Mouse (Mus musculus): ENCODE data around the gene Rhcg. TPM values are rescaled to one million over a fixed set of nuclear protein-coding genes. Genes with fewer than 3 reads are reported as not detected.

Gene Rhcg
- polyA plus RNA-seq, 1 experiment, result not detected

- Histone ChIP-seq H3K36me3 (ENCODE audit: control insufficient read depth, insufficient read depth) (no peaks in the 10 kb centered on the region), H3K4me3 (no peak overlapping the region), H3K79me2 (ENCODE audit: control insufficient read depth, insufficient read depth) (no peaks in the 10 kb centered on the region), H3ac (ENCODE audit: control insufficient read depth, insufficient read length) (no peak overlapping the region), H3K27me3 (ENCODE audit: control insufficient read depth, insufficient read depth, insufficient read length) (peaks cover 13% of the 10 kb centered on the region), H3K4me2 (ENCODE audit: low read depth) (no peak overlapping the region)
- TF ChIP-seq TCF12 (IDR thresholded peaks at IDR 0.05; ENCODE audit: insufficient read depth, poor library complexity, severe bottlenecking), result no peak
- no peak for TF ChIP-seq USF1 (IDR thresholded peaks at IDR 0.05; ENCODE audit: low read depth)
- no peak for TF ChIP-seq MAX (IDR thresholded peaks at IDR 0.05; ENCODE audit: low read depth)
- no peak for TF ChIP-seq TCF3 (IDR thresholded peaks at IDR 0.05; ENCODE audit: insufficient read length, low read depth)
- no peak for TF ChIP-seq REST (IDR thresholded peaks at IDR 0.05; ENCODE audit: insufficient read depth, insufficient read length)
- TF ChIP-seq SRF (IDR thresholded peaks at IDR 0.05; ENCODE audit: control insufficient read depth, insufficient read length, low read depth), result no peak
- no peak for TF ChIP-seq POLR2A (IDR thresholded peaks at IDR 0.05; ENCODE audit: insufficient read length, low read depth)
These were observed 5.6 kb upstream of the Rhcg start for GRCm38 (mm10) chr7:79623086-79623485.

DNA sequence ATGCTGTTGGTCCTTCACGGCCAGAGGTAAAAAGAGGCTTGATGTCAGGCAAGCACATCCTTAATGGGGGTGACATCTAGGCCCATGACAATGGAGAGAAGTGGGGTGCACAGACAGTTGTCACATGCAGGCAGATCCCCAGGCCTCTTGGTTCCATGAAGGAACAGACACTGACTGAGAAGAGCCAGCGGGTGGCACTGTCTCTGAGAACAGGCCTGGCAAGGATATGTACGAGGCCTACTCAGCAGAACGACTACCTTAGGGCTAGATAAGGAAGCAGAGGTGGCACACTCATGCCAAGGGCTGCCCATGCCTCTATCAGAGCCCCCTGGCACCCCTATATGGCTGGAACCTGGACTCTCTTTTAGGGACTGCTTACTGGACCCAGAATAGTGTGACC, 2.0 kb upstream of the Rhcg start:
- Histone ChIP-seq H3K79me2 (ENCODE audit: control insufficient read depth, insufficient read depth) (no peaks in the 10 kb centered on the region), H3K27me3 (ENCODE audit: control insufficient read depth, insufficient read depth, insufficient read length) (peaks cover 27% of the 10 kb centered on the region)
- TF ChIP-seq MYOG (IDR thresholded peaks at IDR 0.05; ENCODE audit: control insufficient read depth in 1 of 3, insufficient read depth in 1 of 3, insufficient read length in 2 of 3, low read depth in 2 of 3), result no peak
- TF ChIP-seq TCF12 (IDR thresholded peaks at IDR 0.05; ENCODE audit: insufficient read depth, poor library complexity, severe bottlenecking), result no peak
- TF ChIP-seq USF1 (IDR thresholded peaks at IDR 0.05; ENCODE audit: low read depth), result no peak
- TF ChIP-seq SRF (IDR thresholded peaks at IDR 0.05; ENCODE audit: control insufficient read depth, insufficient read length, low read depth), result no peak
- TF ChIP-seq TCF3 (IDR thresholded peaks at IDR 0.05; ENCODE audit: insufficient read length, low read depth), result no peak
- no peak for TF ChIP-seq CEBPB (IDR thresholded peaks at IDR 0.05; ENCODE audit: insufficient read depth, poor library complexity, severe bottlenecking)

GRCm38 (mm10) chr7:79615941-79616340, 1.5 kb downstream of the Rhcg start:
- no peak overlapping the region for H3K4me3 ChIP-seq
- TF ChIP-seq POLR2AphosphoS2 (IDR thresholded peaks at IDR 0.05; ENCODE audit: insufficient read length, low read depth) (no peak), USF1 (IDR thresholded peaks at IDR 0.05; ENCODE audit: low read depth) (no peak), TCF12 (IDR thresholded peaks at IDR 0.05; ENCODE audit: insufficient read depth, poor library complexity, severe bottlenecking) (no peak), POLR2A (IDR thresholded peaks at IDR 0.05; ENCODE audit: insufficient read length, low read depth) (no peak), SRF (IDR thresholded peaks at IDR 0.05; ENCODE audit: control insufficient read depth, insufficient read length, low read depth) (no peak), CEBPB (IDR thresholded peaks at IDR 0.05; ENCODE audit: insufficient read depth, poor library complexity, severe bottlenecking) (no peak), REST (IDR thresholded peaks at IDR 0.05; ENCODE audit: insufficient read depth, insufficient read length) (no peak), MYOD1 (IDR thresholded peaks at IDR 0.05; ENCODE audit: control insufficient read depth in 1 of 3, insufficient read length in 2 of 3, low read depth in 2 of 3) (no peak), MAX (IDR thresholded peaks at IDR 0.05; ENCODE audit: low read depth) (no peak), E2F4 (IDR thresholded peaks at IDR 0.05; ENCODE audit: insufficient read depth) (no peak), MYOG (IDR thresholded peaks at IDR 0.05; ENCODE audit: control insufficient read depth in 1 of 3, insufficient read depth in 1 of 3, insufficient read length in 2 of 3, low read depth in 2 of 3) (no peak), TCF3 (IDR thresholded peaks at IDR 0.05; ENCODE audit: insufficient read length, low read depth) (no peak)
- no peaks in the 10 kb centered on the region for H3K79me2 ChIP-seq (ENCODE audit: control insufficient read depth, insufficient read depth)
- no peaks in the 10 kb centered on the region for H3K36me3 ChIP-seq (ENCODE audit: control insufficient read depth, insufficient read depth)
- H3K27me3 ChIP-seq (ENCODE audit: control insufficient read depth, insufficient read depth, insufficient read length), result peaks cover 47% of the 10 kb centered on the region
- H3ac ChIP-seq (ENCODE audit: control insufficient read depth, insufficient read length), result no peak overlapping the region
- no peak overlapping the region for H3K4me2 ChIP-seq (ENCODE audit: low read depth)

More for the DNA sequence above, 2.0 kb upstream of the Rhcg start:
- H3K4me3 ChIP-seq, result no peak overlapping the region
- H3K36me3 ChIP-seq (ENCODE audit: control insufficient read depth, insufficient read depth), result no peaks in the 10 kb centered on the region
- no peak overlapping the region for H3ac ChIP-seq (ENCODE audit: control insufficient read depth, insufficient read length)
- H3K4me2 ChIP-seq (ENCODE audit: low read depth), result no peak overlapping the region

GRCm38 (mm10) chr7:79615008-79615407, 2.4 kb downstream of the Rhcg start:
- H3K4me2 ChIP-seq (ENCODE audit: low read depth), result no peak overlapping the region
- H3K27me3 ChIP-seq (ENCODE audit: control insufficient read depth, insufficient read depth, insufficient read length), result peaks cover 57% of the 10 kb centered on the region

DNA sequence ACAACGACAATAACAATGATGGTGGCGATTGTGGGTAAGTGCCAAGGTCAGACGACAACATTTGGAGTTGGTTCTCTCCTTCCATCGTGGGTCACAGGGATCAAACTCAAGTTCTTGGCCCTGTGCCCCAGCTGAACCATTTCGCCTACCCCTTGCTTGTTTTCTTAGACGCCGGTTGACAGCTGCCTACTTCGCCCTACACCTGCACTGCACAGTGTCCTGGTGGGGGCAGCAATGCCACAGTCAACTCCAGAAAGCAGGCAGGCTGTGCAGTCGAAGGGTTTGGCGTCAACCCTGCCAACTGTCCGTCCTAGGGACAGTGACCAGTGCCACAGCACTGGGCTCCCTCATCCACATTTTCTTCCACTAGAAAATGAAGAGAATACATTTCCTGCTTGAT, 4.1 kb downstream of the Rhcg start:
- TF ChIP-seq POLR2AphosphoS2 (IDR thresholded peaks at IDR 0.05; ENCODE audit: insufficient read length, low read depth) (no peak), MYOG (IDR thresholded peaks at IDR 0.05; ENCODE audit: control insufficient read depth in 1 of 3, insufficient read depth in 1 of 3, insufficient read length in 2 of 3, low read depth in 2 of 3) (no peak), REST (IDR thresholded peaks at IDR 0.05; ENCODE audit: insufficient read depth, insufficient read length) (no peak), SRF (IDR thresholded peaks at IDR 0.05; ENCODE audit: control insufficient read depth, insufficient read length, low read depth) (no peak), TCF12 (IDR thresholded peaks at IDR 0.05; ENCODE audit: insufficient read depth, poor library complexity, severe bottlenecking) (no peak), POLR2A (IDR thresholded peaks at IDR 0.05; ENCODE audit: insufficient read length, low read depth) (no peak), MAX (IDR thresholded peaks at IDR 0.05; ENCODE audit: low read depth) (no peak), TCF3 (IDR thresholded peaks at IDR 0.05; ENCODE audit: insufficient read length, low read depth) (no peak), USF1 (IDR thresholded peaks at IDR 0.05; ENCODE audit: low read depth) (no peak), E2F4 (IDR thresholded peaks at IDR 0.05; ENCODE audit: insufficient read depth) (no peak), CEBPB (IDR thresholded peaks at IDR 0.05; ENCODE audit: insufficient read depth, poor library complexity, severe bottlenecking) (no peak), MYOD1 (IDR thresholded peaks at IDR 0.05; ENCODE audit: control insufficient read depth in 1 of 3, insufficient read length in 2 of 3, low read depth in 2 of 3) (no peak)
- no peak overlapping the region for H3ac ChIP-seq (ENCODE audit: control insufficient read depth, insufficient read length)
- H3K27me3 ChIP-seq (ENCODE audit: control insufficient read depth, insufficient read depth, insufficient read length), result peaks cover 60% of the 10 kb centered on the region
- H3K79me2 ChIP-seq (ENCODE audit: control insufficient read depth, insufficient read depth), result no peaks in the 10 kb centered on the region
- no peaks in the 10 kb centered on the region for H3K36me3 ChIP-seq (ENCODE audit: control insufficient read depth, insufficient read depth)
- H3K4me3 ChIP-seq, result no peak overlapping the region
- H3K4me2 ChIP-seq (ENCODE audit: low read depth), result no peak overlapping the region

More at GRCm38 (mm10) chr7:79615008-79615407, 2.4 kb downstream of the Rhcg start:
- no peak overlapping the region for H3K4me3 ChIP-seq
- TF ChIP-seq MYOD1 (IDR thresholded peaks at IDR 0.05; ENCODE audit: control insufficient read depth in 1 of 3, insufficient read length in 2 of 3, low read depth in 2 of 3) (no peak), USF1 (IDR thresholded peaks at IDR 0.05; ENCODE audit: low read depth) (no peak), E2F4 (IDR thresholded peaks at IDR 0.05; ENCODE audit: insufficient read depth) (no peak), SRF (IDR thresholded peaks at IDR 0.05; ENCODE audit: control insufficient read depth, insufficient read length, low read depth) (no peak), REST (IDR thresholded peaks at IDR 0.05; ENCODE audit: insufficient read depth, insufficient read length) (no peak), CEBPB (IDR thresholded peaks at IDR 0.05; ENCODE audit: insufficient read depth, poor library complexity, severe bottlenecking) (no peak), TCF12 (IDR thresholded peaks at IDR 0.05; ENCODE audit: insufficient read depth, poor library complexity, severe bottlenecking) (no peak), MYOG (IDR thresholded peaks at IDR 0.05; ENCODE audit: control insufficient read depth in 1 of 3, insufficient read depth in 1 of 3, insufficient read length in 2 of 3, low read depth in 2 of 3) (no peak), POLR2A (IDR thresholded peaks at IDR 0.05; ENCODE audit: insufficient read length, low read depth) (no peak), MAX (IDR thresholded peaks at IDR 0.05; ENCODE audit: low read depth) (no peak), TCF3 (IDR thresholded peaks at IDR 0.05; ENCODE audit: insufficient read length, low read depth) (no peak)
- H3ac ChIP-seq (ENCODE audit: control insufficient read depth, insufficient read length), result no peak overlapping the region
- no peaks in the 10 kb centered on the region for H3K79me2 ChIP-seq (ENCODE audit: control insufficient read depth, insufficient read depth)
- no peaks in the 10 kb centered on the region for H3K36me3 ChIP-seq (ENCODE audit: control insufficient read depth, insufficient read depth)
